Mouse (Mus musculus): Measurements from ENCODE around the gene Ddc.

- TF ChIP-seq EP300 (IDR thresholded peaks at IDR 0.05; ENCODE audit: low read length), result peak; percentile 98
- no peak; the same call in none of the 2 replicates for TF ChIP-seq RCOR1 (conservative IDR thresholded peaks at IDR 0.05; ENCODE audit: low read depth, low read length)
- peak; percentile 50 to 78; a peak in 3 of 4 replicates for TF ChIP-seq CTCF (conservative IDR thresholded peaks at IDR 0.05 in 1 of 2, IDR thresholded peaks at IDR 0.05 in 1 of 2; ENCODE audit: low read depth in 2 of 2, low read length in 2 of 2)
- TF ChIP-seq NRF1 (IDR thresholded peaks at IDR 0.05; ENCODE audit: low read depth, low read length), result no peak
- TF ChIP-seq NELFE (IDR thresholded peaks at IDR 0.05; ENCODE audit: low read depth, low read length), result no peak
- TF ChIP-seq PAX5 (IDR thresholded peaks at IDR 0.05; ENCODE audit: low read length), result no peak
- TF ChIP-seq RAD21 (IDR thresholded peaks at IDR 0.05; ENCODE audit: low read depth, low read length), result no peak; the same call in 1 of the 2 replicates
- 0 out of 2 replicates have a peak, but pooled peaks have one; percentile 6 for TF ChIP-seq SMC3 (IDR thresholded peaks at IDR 0.05; ENCODE audit: low read depth, low read length)
- TF ChIP-seq USF2 (conservative IDR thresholded peaks at IDR 0.05; ENCODE audit: low read depth, low read length), result no peak
- no peak; the same call in 1 of the 2 replicates for TF ChIP-seq JUN (IDR thresholded peaks at IDR 0.05; ENCODE audit: insufficient read depth, low read depth, low read length)
- TF ChIP-seq E2F4 (IDR thresholded peaks at IDR 0.05; ENCODE audit: insufficient replicate concordance, low read depth, low read length), result no peak
- no peak for TF ChIP-seq HCFC1 (IDR thresholded peaks at IDR 0.05; ENCODE audit: low read depth, low read length)
- peak; percentile 80; the same call in 1 of the 2 replicates for TF ChIP-seq ELF1 (IDR thresholded peaks at IDR 0.05; ENCODE audit: low read depth, low read length)
These were observed 121.1 kb downstream of the Ddc start for GRCm38 (mm10) chr11:11776822-11777174.

Measured in CH12.LX (cell line).